Mouse (Mus musculus) hematopoietic stem cell, adult 5-6 weeks (primary cell): ENCODE measurements around the gene Lrrc42. TPM values are rescaled to one million over a fixed set of nuclear protein-coding genes. Genes with fewer than 3 reads are reported as not detected.

Experiments
- ATAC-seq, 2 experiments: fragments of 125-278 bp in 1 of 2; replicated peaks in 1 of 2; 2 replicates each; pipeline ENCODE4 v1.8.0; 2016 to 2017; ENCODE audit warnings: inconsistent platforms in 2 of 2, mild to moderate bottlenecking in 2 of 2, moderate number of reproducible peaks in 2 of 2, low read depth in 1 of 2, moderate TSS enrichment in 1 of 2; ENCODE audit not compliant: low FRiP score in 2 of 2, poor library complexity in 2 of 2, severe bottlenecking in 2 of 2, insufficient read depth in 1 of 2, low TSS enrichment in 1 of 2
- total RNA-seq: library from RNA; stranded (forward); fragments of 172-1452, 232-1000 nt; gene quantifications from 2 replicates; pipeline ENCODE4 v1.2.3, GENCODE M21; 2017

Lrrc42 gene
- total RNA-seq, 1 experiment from 2014 or later = 9.1 TPM

DNA sequence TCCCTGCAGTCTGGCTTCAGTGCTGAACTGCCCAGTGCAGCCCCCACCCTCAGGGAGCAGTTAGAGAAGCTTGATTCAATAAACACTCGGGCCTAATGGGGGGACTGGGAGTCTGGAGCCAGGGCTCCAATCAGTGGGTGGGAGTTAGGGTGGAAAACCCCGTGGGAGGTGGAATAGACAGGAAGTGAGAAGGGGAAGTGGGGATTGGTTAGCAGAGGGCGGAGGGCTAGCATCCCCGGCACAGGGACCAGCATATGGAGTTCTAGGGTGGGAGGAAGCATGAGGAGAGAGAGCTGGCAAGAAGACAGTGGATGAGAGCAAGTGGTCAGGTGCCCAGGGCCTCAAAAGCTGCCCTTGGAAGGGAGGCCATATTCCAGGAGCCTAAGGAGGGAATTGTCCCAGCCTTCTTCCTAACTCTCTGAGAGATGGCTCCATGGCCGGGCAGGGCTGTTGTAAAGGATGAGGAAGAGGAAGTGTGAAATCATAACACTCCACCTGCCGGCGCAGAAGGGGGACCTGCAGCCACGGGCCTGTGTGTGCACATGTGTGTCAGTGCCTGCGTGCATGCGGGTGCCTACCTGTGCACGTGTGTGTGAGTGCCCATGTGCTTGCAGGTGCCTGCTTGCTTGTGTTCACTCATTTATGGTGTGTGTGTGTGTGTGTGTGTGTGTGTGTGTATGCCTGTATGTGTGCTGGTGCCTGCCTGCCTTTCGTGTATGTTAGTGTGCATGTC, 39.9 kb downstream of the Lrrc42 start:
- peak in 1 of 2 experiments; percentile 41; a peak in 1 of 4 replicates for ATAC-seq

DNA sequence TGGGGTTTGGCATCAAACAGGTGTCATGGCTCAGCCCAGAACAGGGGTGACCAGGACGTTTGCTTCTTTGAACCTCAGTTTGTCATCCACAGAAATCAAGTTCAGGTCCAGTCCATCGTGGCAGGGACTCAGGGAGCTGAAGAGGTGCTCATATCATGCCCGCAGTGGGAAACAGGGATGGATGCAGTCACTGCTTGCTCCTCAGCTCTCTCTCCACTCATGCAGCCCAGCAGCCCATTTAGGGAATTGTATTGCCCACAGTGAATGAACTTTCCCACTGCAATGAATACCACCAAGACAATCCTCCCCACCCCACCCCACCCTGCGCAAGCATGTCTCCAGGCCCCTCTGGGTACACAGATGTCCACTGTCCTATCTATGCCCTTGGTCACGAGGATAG, 41.4 kb downstream of the Lrrc42 start:
- no peak for ATAC-seq

DNA sequence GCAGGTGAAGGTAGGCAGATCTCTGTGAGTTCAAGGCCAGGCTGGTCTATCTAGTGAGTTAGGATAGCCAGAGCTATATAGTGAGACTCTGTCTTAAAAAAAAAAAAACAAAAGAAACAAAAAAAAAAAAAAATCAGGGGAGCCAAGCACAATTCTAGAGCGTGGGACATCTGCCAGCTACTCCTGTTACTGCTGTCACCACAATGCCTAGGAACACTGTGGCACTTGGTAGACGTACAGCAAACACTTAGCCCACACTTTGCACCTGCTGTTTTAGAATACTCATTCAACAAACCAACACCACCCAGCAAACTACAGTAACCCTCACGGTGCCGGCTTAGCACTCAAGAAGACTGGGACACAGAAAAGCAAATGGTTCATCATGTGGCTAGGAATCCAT, 41.9 kb downstream of the Lrrc42 start:
- ATAC-seq = no peak

DNA sequence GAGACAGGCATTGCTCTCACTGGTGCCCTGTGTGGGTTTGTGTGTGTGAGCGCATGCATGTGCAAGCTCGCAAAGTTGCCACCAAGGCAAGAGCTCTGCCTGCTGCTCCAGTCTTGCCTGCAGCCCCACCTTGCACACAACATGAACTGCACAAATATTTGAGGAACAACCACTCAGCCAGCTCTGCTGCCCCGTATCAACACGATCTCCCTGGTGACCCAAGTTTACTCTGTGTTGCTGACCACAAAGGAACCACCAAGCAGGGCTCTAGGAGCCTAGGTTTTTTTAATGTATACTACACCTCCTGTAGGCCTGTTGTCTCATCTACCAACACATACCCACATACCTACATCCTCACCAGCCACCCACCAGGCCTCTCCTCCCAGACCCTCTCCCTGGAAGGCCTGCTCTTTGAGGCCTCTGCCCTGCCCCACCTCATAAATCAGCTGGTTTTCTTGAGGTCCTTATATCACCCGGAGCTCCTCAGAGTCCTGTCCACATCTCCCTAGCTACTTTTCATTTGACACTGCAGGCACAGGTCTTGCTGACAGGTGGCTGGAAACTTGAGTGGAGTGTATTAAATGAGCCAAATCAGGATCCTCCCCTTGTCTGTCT, 42.7 kb downstream of the Lrrc42 start:
- peak; percentile 70 to 82 for ATAC-seq

DNA sequence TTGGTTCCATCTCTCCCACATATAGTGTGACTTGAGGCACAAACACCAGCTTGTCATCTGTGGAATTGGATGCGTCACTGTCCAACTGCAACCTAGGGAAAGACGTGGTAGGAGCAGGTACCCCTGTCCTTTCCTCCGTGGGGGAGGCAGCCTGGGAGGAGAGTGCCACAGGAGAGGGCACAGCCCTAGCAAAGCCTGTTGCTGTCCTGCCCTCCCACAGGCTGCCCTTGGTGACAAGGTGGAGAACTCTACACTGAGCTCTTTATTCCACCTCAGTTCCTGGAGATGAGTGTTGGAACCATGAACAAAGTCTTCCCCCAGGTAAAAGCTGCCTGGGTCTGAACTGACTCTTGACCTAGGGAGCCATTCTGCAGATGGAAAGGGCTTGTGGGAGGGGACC, 44.5 kb downstream of the Lrrc42 start, which contains the start of gene Ldlrad1:
Gene Ldlrad1 (plus strand): TSS at position 301 of the 400 bp plus-strand sequence.
- no peak for ATAC-seq

DNA sequence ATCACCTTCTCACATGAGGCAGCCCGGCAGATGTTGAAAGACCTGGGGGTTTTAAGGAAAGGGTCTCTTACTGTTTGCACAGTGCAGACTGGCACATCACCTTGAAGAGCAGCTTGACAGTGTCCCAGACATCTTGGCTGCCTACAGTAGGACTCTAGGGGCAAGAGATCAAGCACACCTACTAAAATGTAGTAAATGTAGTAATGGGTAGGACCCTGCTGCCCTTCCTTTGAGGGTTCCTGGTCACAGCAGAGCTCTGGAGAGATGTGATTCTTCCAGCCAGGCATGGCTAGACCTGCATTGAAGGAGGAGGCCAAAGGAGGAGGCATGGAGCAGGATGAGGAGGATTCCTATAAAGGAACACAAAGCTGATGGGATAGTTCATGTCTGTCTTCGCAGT, 46.3 kb downstream of the Lrrc42 start:
- ATAC-seq = no peak

DNA sequence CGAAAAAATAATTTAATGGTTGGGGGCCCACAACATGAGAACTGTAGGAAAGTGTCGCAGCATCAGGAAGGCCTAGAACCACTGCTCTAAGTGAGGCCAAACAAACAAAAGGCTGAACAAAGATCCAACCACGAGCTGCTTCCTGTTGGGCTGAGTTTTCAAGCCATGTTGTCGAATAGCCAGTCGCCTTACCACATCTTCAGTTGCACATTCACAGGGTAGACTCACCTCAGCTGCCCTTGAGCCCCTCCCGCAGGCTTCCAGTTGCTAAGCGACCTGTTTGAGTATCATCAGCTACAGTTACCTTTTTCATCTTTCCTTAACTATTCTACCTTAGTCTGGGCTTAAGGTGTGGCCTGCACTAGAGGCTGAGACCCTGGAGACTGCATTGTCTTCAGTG, 50.3 kb downstream of the Lrrc42 start:
- ATAC-seq = no peak

DNA sequence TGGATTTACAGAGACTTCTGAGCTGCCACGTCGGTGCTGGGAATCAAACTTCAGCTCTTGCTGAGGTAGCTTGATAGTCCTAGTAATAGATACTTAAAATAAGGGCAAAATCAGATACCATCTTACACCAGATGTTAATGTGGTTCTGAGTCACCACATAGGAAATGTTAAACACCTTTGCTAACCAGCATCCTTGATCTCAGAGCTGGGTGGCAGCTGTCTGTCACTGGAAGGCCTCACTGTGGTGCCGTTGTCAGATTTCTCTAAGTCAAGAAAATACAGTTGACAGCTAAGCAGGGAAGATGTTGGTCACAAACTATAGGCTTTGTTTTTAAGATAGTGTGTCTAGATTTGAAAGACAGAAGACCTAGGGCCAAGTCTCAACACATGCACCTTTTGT, 51.6 kb downstream of the Lrrc42 start:
- ATAC-seq = no peak

DNA sequence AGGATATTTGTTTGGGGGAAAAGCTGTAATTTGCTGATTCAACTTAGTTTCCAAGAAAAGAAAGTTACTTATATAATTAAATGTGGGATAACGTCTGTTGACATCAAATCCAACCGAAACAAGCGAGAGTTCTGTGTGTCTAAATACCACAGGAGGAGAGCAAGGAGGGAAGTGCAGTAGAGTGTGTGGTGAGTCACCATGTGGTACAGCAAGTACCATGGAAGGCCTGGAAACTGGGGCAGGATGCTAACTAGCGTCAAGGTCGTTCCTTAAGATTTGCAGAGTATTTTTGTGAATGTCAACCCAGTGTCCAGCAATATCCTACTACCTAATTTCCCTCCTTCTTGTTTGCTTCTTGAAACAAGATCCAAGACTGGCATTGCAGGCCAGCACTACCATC, 55.3 kb downstream of the Lrrc42 start:
- ATAC-seq = no peak

DNA sequence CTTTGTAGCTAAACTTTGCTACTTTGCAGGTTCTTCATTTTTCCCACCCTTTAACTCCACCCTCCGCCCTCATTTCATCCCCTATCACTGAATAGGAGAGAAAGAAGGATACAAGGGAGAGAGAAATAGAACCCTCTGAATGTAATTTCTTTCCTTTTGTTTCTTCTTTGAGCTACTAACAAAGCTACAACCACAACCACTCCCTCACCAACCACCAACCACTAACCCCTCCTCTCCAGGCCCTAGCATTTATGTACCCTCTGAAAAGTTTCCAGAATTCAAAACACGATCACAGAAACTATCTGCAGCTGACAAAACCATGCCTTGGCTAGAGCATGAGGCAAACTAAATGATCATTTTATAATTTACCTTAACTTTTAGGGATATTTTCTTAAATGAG, 56.9 kb downstream of the Lrrc42 start:
- ATAC-seq = no peak

DNA sequence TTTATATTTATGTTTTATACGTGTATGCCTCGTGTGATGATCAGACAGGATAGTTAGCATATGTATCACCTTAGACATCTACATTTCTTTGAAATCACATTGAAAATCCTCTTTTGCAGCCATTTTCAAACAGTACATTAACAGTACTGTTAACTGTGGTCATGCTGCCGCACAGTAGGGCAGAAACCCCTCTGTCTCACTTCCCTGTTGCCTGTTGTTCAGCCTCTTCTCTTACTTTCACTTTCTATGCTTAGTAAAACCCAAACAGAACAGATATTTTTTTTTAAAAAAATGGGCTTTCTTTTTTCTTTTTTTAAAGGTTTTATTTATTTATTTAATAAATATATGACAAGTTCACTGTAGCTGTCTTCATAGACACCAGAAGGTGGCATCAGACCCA, 59.5 kb downstream of the Lrrc42 start:
- no peak for ATAC-seq

DNA sequence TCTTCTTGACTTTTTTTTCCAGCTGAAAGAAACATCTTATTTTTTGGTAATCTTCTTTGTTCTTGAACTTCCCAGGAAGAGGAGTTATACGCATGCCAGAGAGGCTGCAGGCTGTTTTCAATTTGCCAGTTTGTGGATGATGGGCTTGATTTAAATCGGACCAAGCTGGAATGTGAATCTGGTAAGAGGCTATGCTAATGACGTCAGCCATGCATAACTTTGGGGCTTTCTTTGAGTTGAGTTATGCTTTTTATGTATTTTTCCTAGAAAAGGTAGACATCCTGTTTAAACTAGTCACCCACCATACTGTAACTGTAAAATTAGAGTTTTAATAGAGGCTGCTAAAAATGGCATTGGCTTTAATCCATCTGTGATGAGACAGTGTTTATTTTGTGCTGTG, 67.6 kb downstream of the Lrrc42 start:
- ATAC-seq = no peak

Other genes with a start within 250 kb of the Lrrc42 start
- gene Mrpl37, start 186.7 kb downstream of the Lrrc42 start, total RNA-seq = 36.6 and 39.7 TPM in 2 replicates
- 5.4 and 6.2 TPM in 2 replicates for gene Cyb5rl, start 186.5 kb downstream of the Lrrc42 start, total RNA-seq
- gene Cdcp2, start 156.6 kb downstream of the Lrrc42 start, total RNA-seq = not detected in 2 replicates
- 165 and 184 TPM in 2 replicates for gene Tmem59, start 75.1 kb downstream of the Lrrc42 start, total RNA-seq
- gene Tceanc2, start 74.4 kb downstream of the Lrrc42 start, total RNA-seq = 15.3 and 271 TPM in 2 replicates
- 1.1 TPM in 1 of 2 replicates, not detected in the other for gene Ldlrad1, start 44.4 kb downstream of the Lrrc42 start, total RNA-seq
- 27.2 and 33.6 TPM in 2 replicates for gene Hspb11, start 61 bp upstream of the Lrrc42 start, total RNA-seq
- not detected in 2 replicates for gene Dio1, start 53.6 kb upstream of the Lrrc42 start, total RNA-seq
- gene Yipf1, start 60.8 kb upstream of the Lrrc42 start, total RNA-seq = 33.2 and 39.1 TPM in 2 replicates
- gene Ndc1, start 114.3 kb upstream of the Lrrc42 start, total RNA-seq = 33.0 and 45.3 TPM in 2 replicates
- gene Glis1, start 181.1 kb upstream of the Lrrc42 start, total RNA-seq = not detected in 2 replicates